Mouse (Mus musculus): Measurements from ENCODE around the gene Wnt11. TPM values are rescaled to one million over a fixed set of nuclear protein-coding genes. Genes with fewer than 3 reads are reported as not detected.

Gene Wnt11
- 2.0 TPM in 2 replicates for polyA plus RNA-seq (2016; fragmentation: Nextera tagmentation; extraction: Ambion mirVana)

DNA sequence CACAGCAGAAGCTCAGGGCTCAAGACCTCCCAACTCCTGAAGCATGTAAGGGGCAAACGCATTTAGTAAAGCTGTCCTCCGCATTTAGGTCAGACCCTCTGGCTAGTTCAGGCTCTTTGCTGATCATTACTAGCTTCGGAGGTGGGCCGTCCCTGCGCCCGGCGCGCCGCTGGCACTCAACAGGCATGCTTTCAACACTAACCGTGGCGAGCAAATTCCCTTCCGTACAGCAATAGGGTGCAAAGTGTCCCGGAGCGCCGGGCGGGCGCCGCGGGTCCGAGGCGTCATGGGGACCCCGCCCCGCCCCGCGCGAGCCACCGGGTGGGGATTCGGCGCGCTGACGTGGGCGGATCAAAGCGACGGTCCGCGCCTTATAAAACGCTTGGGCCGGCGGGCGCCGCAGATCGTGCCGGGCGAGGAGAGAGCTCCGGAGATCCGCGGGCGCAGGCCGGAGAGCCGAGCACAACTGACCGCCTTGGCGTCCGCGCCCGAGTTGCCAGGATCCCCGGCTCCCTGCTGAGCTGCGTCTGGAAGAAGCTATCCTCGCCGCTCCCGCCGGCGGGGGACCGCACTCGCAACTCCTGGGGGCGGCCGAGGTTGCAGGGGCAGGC is at the start of gene Wnt11:
Gene Wnt11 (plus strand): TSS at position 402 of the 611 bp plus-strand sequence.
- H3K9me3 ChIP-seq: no peaks in the 10 kb centered on the region
- H3K27me3 ChIP-seq (replicated peaks; ENCODE audit: low read depth, poor library complexity, severe bottlenecking): peaks cover 100% of the 10 kb centered on the region
- peak within 1 kb of the TSS; percentile 63 for H3K4me3 ChIP-seq
- H3K4me1 ChIP-seq: peaks cover 61% of the 10 kb centered on the region
- H3K36me3 ChIP-seq (replicated peaks): no peaks in the 10 kb centered on the region
- no peak for DNase-seq (ENCODE audit: low spot score)
- peak within 1 kb of the TSS; percentile 36; the same call in 1 of the 2 replicates for H3K27ac ChIP-seq (replicated peaks)
- WGBS: under 1% methylated on average over 66 of the region's 66 CpGs

GRCm38 (mm10) chr7:98786792-98787612 is 47.9 kb upstream of the Wnt11 start:
- Histone ChIP-seq H3K4me3 (no peak overlapping the region), H3K4me1 (peaks cover 39% of the 10 kb centered on the region), H3K27ac (replicated peaks) (no peak overlapping the region), H3K36me3 (replicated peaks) (no peaks in the 10 kb centered on the region), H3K27me3 (replicated peaks; ENCODE audit: low read depth, poor library complexity, severe bottlenecking) (peaks cover 23% of the 10 kb centered on the region), H3K9me3 (no peaks in the 10 kb centered on the region)
- 69% methylated on average over 11 of the region's 11 CpGs for WGBS
- DNase-seq (ENCODE audit: low spot score): peak; percentile 44

DNA sequence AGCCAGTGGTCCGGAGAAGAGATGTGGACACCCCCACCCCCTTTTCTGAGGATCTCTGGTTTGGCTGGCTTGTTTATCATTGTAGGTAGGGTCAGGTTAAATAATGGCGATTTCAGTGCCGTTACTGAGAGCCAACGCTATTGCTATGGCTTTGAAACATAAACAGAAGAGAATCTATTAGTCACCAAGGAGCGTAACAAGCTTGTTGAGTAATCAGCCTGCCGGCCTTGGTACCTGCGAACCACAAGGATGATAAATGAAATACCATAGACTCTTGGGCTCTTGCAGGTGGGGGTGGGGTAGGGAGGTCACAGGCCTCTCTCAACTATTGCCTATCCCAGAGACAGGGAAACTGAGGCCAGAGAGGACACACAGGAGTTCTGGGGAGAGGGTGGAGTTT is 46.2 kb upstream of the Wnt11 start:
- no peak for DNase-seq (ENCODE audit: low spot score)
- peaks cover 32% of the 10 kb centered on the region for H3K4me1 ChIP-seq
- no peak overlapping the region for H3K4me3 ChIP-seq
- H3K9me3 ChIP-seq: no peaks in the 10 kb centered on the region
- WGBS: 90% methylated on average over 7 of the region's 7 CpGs
- H3K27me3 ChIP-seq (replicated peaks; ENCODE audit: low read depth, poor library complexity, severe bottlenecking): peaks cover 15% of the 10 kb centered on the region
- no peak overlapping the region for H3K27ac ChIP-seq (replicated peaks)
- no peaks in the 10 kb centered on the region for H3K36me3 ChIP-seq (replicated peaks)

DNA sequence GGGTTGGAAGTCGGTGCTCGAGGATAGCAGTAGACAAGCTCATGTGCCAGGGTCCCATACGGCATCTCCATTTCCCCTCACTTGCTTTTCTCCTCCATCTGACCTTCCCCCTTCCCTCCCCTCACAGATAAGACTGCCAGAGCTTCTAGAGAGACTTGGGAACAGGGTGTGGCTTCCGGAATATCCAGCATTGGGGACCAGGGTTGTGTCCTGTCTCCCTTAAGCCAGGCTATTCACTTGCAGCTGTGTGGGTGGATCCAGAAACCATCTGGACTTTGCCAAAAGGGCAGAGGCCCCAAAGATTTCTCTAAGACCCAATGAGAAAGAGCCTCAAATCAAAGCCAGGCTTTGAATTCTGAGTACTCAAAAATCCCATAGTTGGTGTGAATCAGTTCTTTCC is 45.8 kb upstream of the Wnt11 start:
- Histone ChIP-seq H3K4me1 (peaks cover 28% of the 10 kb centered on the region), H3K9me3 (no peaks in the 10 kb centered on the region), H3K27ac (replicated peaks) (no peak overlapping the region), H3K4me3 (no peak overlapping the region), H3K27me3 (replicated peaks; ENCODE audit: low read depth, poor library complexity, severe bottlenecking) (peaks cover 15% of the 10 kb centered on the region), H3K36me3 (replicated peaks) (no peaks in the 10 kb centered on the region)
- 92% methylated on average over 4 of the region's 4 CpGs for WGBS
- no peak for DNase-seq (ENCODE audit: low spot score)

GRCm38 (mm10) chr7:98791864-98792263 is 43.0 kb upstream of the Wnt11 start:
- Histone ChIP-seq H3K4me1 (peaks cover 17% of the 10 kb centered on the region), H3K36me3 (replicated peaks) (no peaks in the 10 kb centered on the region), H3K4me3 (no peak overlapping the region), H3K9me3 (no peaks in the 10 kb centered on the region), H3K27me3 (replicated peaks; ENCODE audit: low read depth, poor library complexity, severe bottlenecking) (peaks cover 9% of the 10 kb centered on the region), H3K27ac (replicated peaks) (no peak overlapping the region)
- no peak for DNase-seq (ENCODE audit: low spot score)
- 80% methylated on average over 5 of the region's 5 CpGs for WGBS

- H3K27me3 ChIP-seq (replicated peaks; ENCODE audit: low read depth, poor library complexity, severe bottlenecking): peaks cover 4% of the 10 kb centered on the region
Observed at GRCm38 (mm10) chr7:98793811-98794210, 41.1 kb upstream of the Wnt11 start.

GRCm38 (mm10) chr7:98794444-98794843 is 40.5 kb upstream of the Wnt11 start:
- WGBS: 63% methylated on average over 3 of the region's 3 CpGs
- Histone ChIP-seq H3K27me3 (replicated peaks; ENCODE audit: low read depth, poor library complexity, severe bottlenecking) (peaks cover 4% of the 10 kb centered on the region; the same call in 1 of the 2 replicates), H3K4me1 (peaks cover 28% of the 10 kb centered on the region), H3K36me3 (replicated peaks) (no peaks in the 10 kb centered on the region), H3K27ac (replicated peaks) (no peak overlapping the region), H3K4me3 (no peak overlapping the region), H3K9me3 (no peaks in the 10 kb centered on the region)
- DNase-seq (ENCODE audit: low spot score): no peak

More at GRCm38 (mm10) chr7:98793811-98794210, 41.1 kb upstream of the Wnt11 start:
- 79% methylated on average over 5 of the region's 5 CpGs for WGBS
- DNase-seq (ENCODE audit: low spot score): no peak
- Histone ChIP-seq H3K4me1 (peaks cover 22% of the 10 kb centered on the region), H3K36me3 (replicated peaks) (no peaks in the 10 kb centered on the region), H3K9me3 (no peaks in the 10 kb centered on the region), H3K4me3 (no peak overlapping the region), H3K27ac (replicated peaks) (no peak overlapping the region)

- Histone ChIP-seq H3K4me3 (no peak overlapping the region), H3K4me1 (peaks cover 35% of the 10 kb centered on the region), H3K27me3 (replicated peaks; ENCODE audit: low read depth, poor library complexity, severe bottlenecking) (peaks cover 4% of the 10 kb centered on the region; the same call in 1 of the 2 replicates), H3K27ac (replicated peaks) (no peak overlapping the region), H3K36me3 (replicated peaks) (no peaks in the 10 kb centered on the region), H3K9me3 (no peaks in the 10 kb centered on the region)
- DNase-seq (ENCODE audit: low spot score): no peak
- 88% methylated on average over 5 of the region's 5 CpGs for WGBS
Observed at GRCm38 (mm10) chr7:98795637-98796036, 39.3 kb upstream of the Wnt11 start.

- H3K36me3 ChIP-seq (replicated peaks): no peaks in the 10 kb centered on the region
- DNase-seq (ENCODE audit: low spot score): peak; percentile 50
- peaks cover 43% of the 10 kb centered on the region for H3K4me1 ChIP-seq
- H3K4me3 ChIP-seq: no peak overlapping the region
- WGBS: 24% methylated on average over 5 of the region's 5 CpGs
- peaks cover 4% of the 10 kb centered on the region; the same call in 1 of the 2 replicates for H3K27me3 ChIP-seq (replicated peaks; ENCODE audit: low read depth, poor library complexity, severe bottlenecking)
- H3K9me3 ChIP-seq: no peaks in the 10 kb centered on the region
- H3K27ac ChIP-seq (replicated peaks): peak overlapping the region; percentile 49
Observed at GRCm38 (mm10) chr7:98797347-98798133, 37.4 kb upstream of the Wnt11 start.

DNA sequence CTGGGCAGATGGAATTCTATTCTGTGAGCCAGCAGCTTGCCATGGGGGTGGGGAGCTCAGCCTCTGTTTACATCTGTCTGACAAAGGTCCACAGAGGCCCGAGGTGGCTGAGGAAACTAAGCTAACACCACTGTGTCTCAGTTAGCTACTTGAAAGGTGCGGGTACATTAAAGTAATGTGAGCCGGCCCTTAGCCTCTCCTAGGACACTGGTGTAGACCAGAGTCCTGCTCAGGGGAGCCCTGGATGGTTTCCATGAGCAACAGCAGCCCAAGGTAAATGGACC is 36.8 kb upstream of the Wnt11 start:
- Histone ChIP-seq H3K36me3 (replicated peaks) (no peaks in the 10 kb centered on the region), H3K27ac (replicated peaks) (peak overlapping the region; percentile 49), H3K4me3 (0 out of 2 replicates have a peak overlapping the region, but pooled peaks have one; percentile 1), H3K4me1 (peaks cover 45% of the 10 kb centered on the region), H3K9me3 (no peaks in the 10 kb centered on the region), H3K27me3 (replicated peaks; ENCODE audit: low read depth, poor library complexity, severe bottlenecking) (peaks cover 4% of the 10 kb centered on the region; the same call in 1 of the 2 replicates)
- 17% methylated on average over 3 of the region's 3 CpGs for WGBS
- DNase-seq (ENCODE audit: low spot score): no peak

- no peaks in the 10 kb centered on the region for H3K36me3 ChIP-seq (replicated peaks)
- H3K27me3 ChIP-seq (replicated peaks; ENCODE audit: low read depth, poor library complexity, severe bottlenecking): peaks cover 4% of the 10 kb centered on the region; the same call in 1 of the 2 replicates
- H3K4me1 ChIP-seq: peaks cover 59% of the 10 kb centered on the region
- WGBS: 73% methylated on average over 8 of the region's 8 CpGs
- no peak overlapping the region for H3K4me3 ChIP-seq
- no peak for DNase-seq (ENCODE audit: low spot score)
- no peaks in the 10 kb centered on the region for H3K9me3 ChIP-seq
- no peak overlapping the region for H3K27ac ChIP-seq (replicated peaks)
Observed at GRCm38 (mm10) chr7:98800435-98800834, 34.5 kb upstream of the Wnt11 start.

GRCm38 (mm10) chr7:98801086-98801485 is 33.8 kb upstream of the Wnt11 start:
- Histone ChIP-seq H3K27ac (replicated peaks) (no peak overlapping the region), H3K27me3 (replicated peaks; ENCODE audit: low read depth, poor library complexity, severe bottlenecking) (peaks cover 2% of the 10 kb centered on the region; the same call in 1 of the 2 replicates), H3K9me3 (no peaks in the 10 kb centered on the region), H3K4me1 (peaks cover 59% of the 10 kb centered on the region), H3K4me3 (no peak overlapping the region), H3K36me3 (replicated peaks) (no peaks in the 10 kb centered on the region)
- no peak for DNase-seq (ENCODE audit: low spot score)
- 62% methylated on average over 7 of the region's 7 CpGs for WGBS
